Mouse (Mus musculus): ENCODE data around the gene Mapkapk2.

DNA sequence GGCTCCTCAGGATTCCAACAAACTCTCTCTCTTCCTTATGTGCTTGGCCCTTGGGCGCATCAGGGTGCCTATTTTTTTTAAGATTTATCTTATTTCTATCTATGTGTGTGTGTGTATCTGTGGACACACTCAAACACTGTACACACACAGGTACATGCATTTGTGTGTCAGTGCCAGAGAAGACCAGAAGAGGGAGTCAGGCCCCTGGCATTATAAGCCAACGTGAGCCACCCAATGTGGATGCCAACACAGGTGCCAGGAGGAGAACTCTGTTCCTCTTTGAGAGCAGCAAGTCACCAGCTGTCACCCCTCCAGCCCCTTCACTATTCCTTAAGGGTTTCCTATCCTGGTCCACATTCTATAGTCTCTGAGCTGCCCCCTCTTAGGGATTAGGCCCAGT is 21.4 kb upstream of the Mapkapk2 start:
- TF ChIP-seq CTCF (IDR thresholded peaks at IDR 0.05; ENCODE audit: insufficient read depth, low read length) (peak; percentile 53), POLR2A (IDR thresholded peaks at IDR 0.05; ENCODE audit: borderline replicate concordance, extremely low read depth, low read depth, low read length) (no peak)
